Mouse (Mus musculus) urinary bladder, postnatal 25 days (tissue): ENCODE results near the gene E130311K13Rik.

ENCODE experiments used
- DNase-seq: peaks from one replicate; pipeline ENCODE4 v3.0.0; 2022; ENCODE audit warnings: low spot score

The E130311K13Rik gene

DNA sequence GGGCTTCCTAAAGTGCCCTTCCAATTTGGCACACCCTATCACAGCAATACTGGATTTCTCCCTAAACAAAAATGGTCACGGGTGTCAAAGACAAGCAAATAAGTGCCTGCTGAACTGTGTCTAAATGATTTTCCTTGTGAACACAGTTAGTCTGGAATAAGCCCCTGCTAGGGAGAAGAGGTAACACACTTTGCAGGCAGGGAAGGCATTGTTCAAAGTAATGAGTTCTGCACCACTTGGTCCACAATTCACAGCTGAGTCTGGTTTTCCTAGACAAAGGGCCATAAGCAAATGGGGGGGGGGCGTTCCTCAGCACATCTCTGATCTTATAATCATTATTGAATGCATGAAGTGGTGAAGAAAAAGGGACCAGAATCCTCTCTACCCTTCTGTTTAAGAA, 33.5 kb downstream of the E130311K13Rik start:
- no peak for DNase-seq

GRCm38 (mm10) chr3:63893677-63894076, 35.6 kb downstream of the E130311K13Rik start:
- no peak for DNase-seq

GRCm38 (mm10) chr3:63892154-63892553, 37.1 kb downstream of the E130311K13Rik start:
- no peak for DNase-seq

DNA sequence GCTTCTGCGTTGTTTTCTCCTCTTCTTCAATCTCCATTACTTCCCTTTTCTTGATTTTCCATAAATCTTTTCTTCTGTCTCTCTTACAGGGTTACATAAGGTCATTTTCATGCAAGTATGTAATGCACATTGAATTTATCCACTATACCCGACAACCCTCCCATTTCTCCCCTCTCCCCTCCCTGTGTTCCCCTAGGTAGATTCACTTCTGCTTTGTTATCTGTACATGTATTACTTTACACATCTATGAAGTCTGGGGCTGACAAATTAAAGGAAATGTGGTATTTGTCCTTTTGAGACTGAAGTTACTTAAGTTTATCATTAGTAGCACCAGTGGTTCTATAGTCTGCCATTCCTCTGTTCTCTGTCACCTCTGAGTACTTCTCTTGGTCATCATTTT, 48.2 kb downstream of the E130311K13Rik start:
- DNase-seq = no peak

- no peak for DNase-seq
Observed at GRCm38 (mm10) chr3:63878995-63879666, 50.1 kb downstream of the E130311K13Rik start.

DNA sequence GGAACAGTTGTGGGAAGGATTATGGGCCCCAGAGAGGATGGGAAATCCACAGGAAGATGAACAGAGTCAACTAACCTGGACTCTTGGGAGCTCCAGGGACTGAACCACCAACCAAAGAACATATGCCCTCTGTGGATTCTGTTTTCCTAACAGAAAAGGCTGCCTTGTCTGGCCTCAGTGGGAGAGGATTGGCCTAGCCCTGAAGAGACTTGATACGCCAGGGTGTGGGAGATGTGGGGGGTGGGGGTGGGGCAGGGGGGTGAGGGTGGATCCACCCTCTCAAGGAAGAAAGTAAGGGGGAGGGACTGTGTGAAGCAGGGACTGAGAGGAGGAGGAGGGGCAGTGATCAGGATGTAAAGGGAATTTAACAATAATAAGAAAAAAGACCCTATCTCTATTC, 56.5 kb downstream of the E130311K13Rik start:
- no peak for DNase-seq

DNA sequence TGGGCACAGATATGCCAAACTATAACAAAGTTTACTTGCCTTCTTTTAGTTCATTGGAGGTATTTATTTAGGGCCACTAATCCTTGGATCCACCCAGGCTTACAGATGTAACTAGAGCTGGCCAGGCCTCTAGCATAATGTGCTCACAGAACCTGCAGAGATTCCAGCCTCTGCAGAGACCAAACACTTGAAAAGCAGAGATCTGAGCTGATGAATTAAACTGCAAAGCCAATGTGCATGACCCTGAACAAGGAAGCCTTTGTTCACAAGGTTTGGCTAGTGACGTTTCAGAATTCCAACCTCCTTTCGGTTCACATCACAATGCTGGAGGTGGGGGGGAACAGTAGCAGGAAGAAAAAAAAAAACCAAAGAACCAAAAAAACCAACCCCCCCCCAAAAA, 58.0 kb downstream of the E130311K13Rik start:
- DNase-seq = no peak

GRCm38 (mm10) chr3:63868285-63868684, 61.0 kb downstream of the E130311K13Rik start:
- DNase-seq = peak; percentile 16

- no peak for DNase-seq
Observed at GRCm38 (mm10) chr3:63865069-63865468, 64.2 kb downstream of the E130311K13Rik start.
